In the genomic region with DNA sequence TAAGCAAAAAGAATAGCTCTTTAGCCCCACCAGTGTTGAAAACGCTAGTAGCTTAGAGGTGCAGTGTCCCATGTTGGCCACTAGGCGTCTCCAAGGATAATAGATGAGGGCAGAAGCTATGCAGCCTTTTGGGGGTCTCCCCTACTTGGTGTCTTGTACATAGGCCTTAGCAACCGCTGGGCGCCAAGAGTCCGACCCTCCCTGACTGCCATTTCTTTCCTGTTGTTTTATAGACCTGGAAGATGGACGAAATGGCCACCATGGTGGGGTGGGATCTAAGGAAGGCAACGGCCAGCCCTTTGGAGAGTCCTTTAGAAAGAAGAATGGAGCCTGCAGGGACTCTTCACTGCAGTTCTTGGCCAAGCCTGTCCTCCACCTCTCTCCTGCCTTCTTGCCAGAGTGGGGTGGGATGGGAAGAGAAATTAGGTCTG, we compare ENCODE assay signal across 8 mouse cellular contexts. TPM values are rescaled to one million over a fixed set of nuclear protein-coding genes. Genes with fewer than 3 reads are reported as not detected.
DNase-seq lines count a peak whose midpoint lies in the region; ATAC-seq and TF ChIP-seq lines count a peak whose summit lies in the region.

No protein-coding gene starts in this region.

- peak; percentile 46 for TF ChIP-seq CTCF in C2C12 (IDR thresholded peaks at IDR 0.05; ENCODE audit: control insufficient read depth, insufficient read depth, insufficient read length)
- TF ChIP-seq CTCF in cortical plate, adult 2 months (IDR thresholded peaks at IDR 0.05; ENCODE audit: extremely low read depth, insufficient read depth, low read length): peak; percentile 86
- peak; percentile 97 for TF ChIP-seq CTCF in liver, postnatal 0 days (IDR thresholded peaks at IDR 0.05; ENCODE audit: low read depth)

- H3K27me3 ChIP-seq in C2C12 (ENCODE audit: control insufficient read depth, insufficient read depth, insufficient read length): no peaks in the 10 kb centered on the region
- H3K27me3 ChIP-seq in kidney, embryonic 16.5 days (ENCODE audit: insufficient read depth, low read length): no peaks in the 10 kb centered on the region
- H3K27me3 ChIP-seq in liver, postnatal 0 days (ENCODE audit: insufficient read depth, low read length): no peaks in the 10 kb centered on the region
- H3K27me3 ChIP-seq in neural tube, embryonic 15.5 days (replicated peaks): peaks cover 11% of the 10 kb centered on the region; the same call in 1 of the 2 replicates

- no peak overlapping the region for H3K9ac ChIP-seq in kidney, embryonic 16.5 days (replicated peaks; ENCODE audit: low read length)
- peak overlapping the region; percentile 26; the same call in 1 of the 2 replicates for H3K9ac ChIP-seq in liver, postnatal 0 days (replicated peaks)
- no peak overlapping the region for H3K9ac ChIP-seq in neural tube, embryonic 15.5 days (replicated peaks)

- no peaks in the 10 kb centered on the region for H3K4me1 ChIP-seq in cortical plate, adult 2 months (ENCODE audit: control insufficient read depth, insufficient read depth, low read length)
- peaks cover 23% of the 10 kb centered on the region for H3K4me1 ChIP-seq in kidney, embryonic 16.5 days (ENCODE audit: insufficient read depth, low read length)
- peaks cover 11% of the 10 kb centered on the region for H3K4me1 ChIP-seq in liver, postnatal 0 days (ENCODE audit: insufficient read depth)
- H3K4me1 ChIP-seq in neural tube, embryonic 15.5 days: peaks cover 42% of the 10 kb centered on the region

- whole genome bisulfite sequencing in kidney, embryonic 16.5 days: 17% methylated on average over 7 of the region's 7 CpGs
- 12% methylated on average over 7 of the region's 7 CpGs for WGBS in liver, postnatal 0 days (ENCODE audit: insufficient replicate concordance)
- 4% methylated on average over 7 of the region's 7 CpGs for WGBS in neural tube, embryonic 15.5 days

- no peak overlapping the region for H3K4me3 ChIP-seq in C2C12 (ENCODE audit: insufficient read depth, poor library complexity, severe bottlenecking)
- no peak overlapping the region for H3K4me3 ChIP-seq in cortical plate, adult 2 months (ENCODE audit: insufficient read depth, low read length)
- H3K4me3 ChIP-seq in kidney, embryonic 16.5 days (ENCODE audit: low read length): no peak overlapping the region
- H3K4me3 ChIP-seq in liver, postnatal 0 days (ENCODE audit: low read depth, low read length): no peak overlapping the region
- no peak overlapping the region for H3K4me3 ChIP-seq in neural tube, embryonic 15.5 days (replicated peaks)

- no peak for TF ChIP-seq EP300 in liver, postnatal 0 days (IDR thresholded peaks at IDR 0.05; ENCODE audit: low read depth)

- H3K4me2 ChIP-seq in kidney, embryonic 16.5 days (replicated peaks; ENCODE audit: low read depth, low read length): no peak overlapping the region
- peak overlapping the region; percentile 87; the same call in 1 of the 2 replicates for H3K4me2 ChIP-seq in liver, postnatal 0 days (ENCODE audit: low read depth, low read length)
- H3K4me2 ChIP-seq in neural tube, embryonic 15.5 days: no peak overlapping the region

- peak; percentile 64 for DNase-seq in Muller cell, postnatal 12 days (ENCODE audit: inconsistent ontology term)
- peak; percentile 48 for DNase-seq in gastrocnemius, postnatal 25 days
- peak; percentile 46 for DNase-seq in liver, postnatal 0 days
- DNase-seq in thymus, postnatal 25 days: peak; percentile 77

- no peaks in the 10 kb centered on the region for H3K36me3 ChIP-seq in C2C12 (ENCODE audit: control insufficient read depth, insufficient read depth)
- no peaks in the 10 kb centered on the region for H3K36me3 ChIP-seq in kidney, embryonic 16.5 days (ENCODE audit: insufficient read depth, low read length)
- no peaks in the 10 kb centered on the region for H3K36me3 ChIP-seq in liver, postnatal 0 days (replicated peaks; ENCODE audit: insufficient read depth, low read length)
- no peaks in the 10 kb centered on the region for H3K36me3 ChIP-seq in neural tube, embryonic 15.5 days

- H3K79me3 ChIP-seq in C2C12 (ENCODE audit: low read depth): no peaks in the 10 kb centered on the region

- no peak overlapping the region for H3K27ac ChIP-seq in cortical plate, adult 2 months (ENCODE audit: insufficient read depth, low read length)
- H3K27ac ChIP-seq in kidney, embryonic 16.5 days (ENCODE audit: low read length): peak overlapping the region; percentile 97
- peak overlapping the region; percentile 93 for H3K27ac ChIP-seq in liver, postnatal 0 days (ENCODE audit: low read depth)
- no peak overlapping the region for H3K27ac ChIP-seq in neural tube, embryonic 15.5 days (replicated peaks)

- no peaks in the 10 kb centered on the region for H3K9me3 ChIP-seq in kidney, embryonic 16.5 days (ENCODE audit: low read length)
- no peaks in the 10 kb centered on the region for H3K9me3 ChIP-seq in liver, postnatal 0 days (ENCODE audit: low read length)
- H3K9me3 ChIP-seq in neural tube, embryonic 15.5 days (replicated peaks): no peaks in the 10 kb centered on the region

- H3K79me2 ChIP-seq in C2C12 (ENCODE audit: control insufficient read depth, insufficient read depth): no peaks in the 10 kb centered on the region

- no peak for TF ChIP-seq POLR2A in cortical plate, adult 2 months (IDR thresholded peaks at IDR 0.05; ENCODE audit: extremely low read depth, insufficient read depth, low read length)

- no peak overlapping the region for H3ac ChIP-seq in C2C12 (ENCODE audit: control insufficient read depth, insufficient read length, low read depth)

- peak; percentile 10; the same call in 1 of the 2 replicates for ATAC-seq in kidney, embryonic 16.5 days (ENCODE audit: low FRiP score, low TSS enrichment)
- no peak for ATAC-seq in liver, postnatal 0 days
- peak; percentile 34 for ATAC-seq in neural tube, embryonic 15.5 days (ENCODE audit: low FRiP score)

TF ChIP-seq in C2C12, 6 proteins besides CTCF, POLR2A, EP300 and RAD21:
- TF ChIP-seq MYOD1 (IDR thresholded peaks at IDR 0.05; ENCODE audit: control insufficient read depth, insufficient read length, low read depth) (no peak), USF1 (IDR thresholded peaks at IDR 0.05; ENCODE audit: low read depth) (no peak), MYOG (IDR thresholded peaks at IDR 0.05; ENCODE audit: control insufficient read depth, extremely low read depth, insufficient read length) (no peak), CEBPB (IDR thresholded peaks at IDR 0.05; ENCODE audit: low read depth) (no peak), MAX (IDR thresholded peaks at IDR 0.05) (no peak), FOSL1 (IDR thresholded peaks at IDR 0.05; ENCODE audit: insufficient read depth, low read length, poor library complexity, severe bottlenecking) (no peak)

RNA-seq across cellular contexts. Expression of gene Dhrs3, which starts 1.9 kb away (rescaled TPM):
- polyA plus RNA-seq in C2C12 (2012; fragmentation: generic; extraction: Trizol): 5.0 TPM
- polyA plus RNA-seq in cortical plate, adult 2 months (2012; rRNA removed): 28.3 and 28.7 TPM in 2 replicates
- total RNA-seq in gastrocnemius, postnatal 25 days (2021): 10 to 100 TPM; 33.3 to 44.8 TPM
- polyA plus RNA-seq in kidney, embryonic 16.5 days (2015; fragmentation: Nextera tagmentation; extraction: Ambion mirVana): 210 and 217 TPM in 2 replicates
- 49.8 and 52.8 TPM in 2 replicates for polyA plus RNA-seq in liver, postnatal 0 days (2015; fragmentation: Nextera tagmentation; extraction: Ambion mirVana)
- polyA plus RNA-seq in neural tube, embryonic 15.5 days (2015; fragmentation: Nextera tagmentation; extraction: Ambion mirVana): 31.0 and 41.3 TPM in 2 replicates

Comparison
In these comparisons a context has a peak if more than half of its experiments do, and no peak if none do; other contexts are left out.
1. CTCF ChIP-seq: peak in every context shown above with its lines; median percentile 97 in liver, postnatal 0 days; 86 in cortical plate, adult 2 months; 46 in C2C12.
2. H3K27ac ChIP-seq: peak in kidney, embryonic 16.5 days (single experiment) and liver, postnatal 0 days (single experiment); none in cortical plate, adult 2 months (single experiment) and neural tube, embryonic 15.5 days (single experiment).
3. Peak in every context shown above with its lines, with median percentiles within 50 percentile points of each other: DNase-seq.